In the genomic region with DNA sequence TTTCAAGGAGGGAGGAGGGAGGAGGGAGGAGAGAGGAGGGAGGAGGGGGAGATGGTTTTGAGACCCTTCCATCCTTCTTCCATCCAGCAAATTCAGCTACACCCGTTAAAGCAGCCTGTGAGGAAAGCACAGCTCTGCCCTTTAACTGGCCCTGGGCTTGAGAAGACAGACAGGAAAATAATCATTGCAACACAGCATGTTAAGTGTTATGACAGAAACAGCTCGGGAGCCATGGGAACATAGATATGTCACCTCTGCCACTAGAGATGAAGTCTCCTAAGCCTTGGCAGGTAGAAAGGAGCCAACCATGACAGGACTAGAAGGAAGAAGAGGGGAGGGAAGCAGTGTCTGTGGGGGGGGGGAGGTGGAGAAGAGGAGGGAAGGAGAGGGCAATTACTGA, we compare ENCODE assay signal across 23 mouse cellular contexts. TPM values are rescaled to one million over a fixed set of nuclear protein-coding genes. Genes with fewer than 3 reads are reported as not detected.
DNase-seq lines count a peak whose midpoint lies in the region; ATAC-seq and TF ChIP-seq lines count a peak whose summit lies in the region.
"Had no signal": no experiment of that assay in that cellular context is flagged by ENCODE, and none has a peak within 500 bp of the region (broad histone marks: within the 10 kb centered on the region; RNA-seq: fewer than 3 reads in every experiment).

No protein-coding gene starts in this region.

- H3K27ac ChIP-seq in lung, postnatal 0 days (ENCODE audit: low read length) = no peak overlapping the region
- H3K27ac ChIP-seq: embryonic facial prominence, embryonic 13.5 days; embryonic facial prominence, embryonic 15.5 days; forebrain, embryonic 10.5 days; forebrain, embryonic 12.5 days had no signal

- no peaks in the 10 kb centered on the region for H3K4me1 ChIP-seq in lung, postnatal 0 days (ENCODE audit: insufficient read depth, low read depth, low read length)
- H3K4me1 ChIP-seq: embryonic facial prominence, embryonic 15.5 days; forebrain, embryonic 12.5 days had no signal

- H3K36me3 ChIP-seq in lung, postnatal 0 days (ENCODE audit: insufficient read depth, low read length) = no peaks in the 10 kb centered on the region
- H3K36me3 ChIP-seq: embryonic facial prominence, embryonic 13.5 days; embryonic facial prominence, embryonic 15.5 days; forebrain, embryonic 10.5 days; forebrain, embryonic 12.5 days had no signal

- TF ChIP-seq CTCF in lung, postnatal 0 days (IDR thresholded peaks at IDR 0.05) = no peak

- DNase-seq in lung, postnatal 0 days (ENCODE audit: low spot score) = no peak
- DNase-seq in lung, postnatal 14 days = no peak
- no peak for DNase-seq in cerebellum, adult 11-12 months
- no peak for DNase-seq in ovary, postnatal 10 days (ENCODE audit: low spot score)
- DNase-seq: adrenal gland, adult 2 months; adrenal gland, postnatal 10 days; adrenal gland, postnatal 25 days; cerebellum, adult 11 months; cerebellum, adult 2 months; cerebellum, adult 9-10 months; cerebellum, postnatal 10 days; cerebellum, postnatal 25 days; embryo, embryonic 11 days had no signal

- H3K4me2 ChIP-seq in lung, postnatal 0 days (replicated peaks; ENCODE audit: low read depth, low read length) = no peak overlapping the region
- H3K4me2 ChIP-seq: embryonic facial prominence, embryonic 13.5 days; embryonic facial prominence, embryonic 15.5 days; forebrain, embryonic 12.5 days had no signal

- peak; percentile 30; the same call in 1 of the 2 replicates for ATAC-seq in lung, postnatal 0 days
- ATAC-seq in granulocyte monocyte progenitor cell, adult 5-6 weeks (replicated peaks; ENCODE audit: poor library complexity, severe bottlenecking) = peak; percentile 50
- ATAC-seq in megakaryocyte progenitor cell, adult 5-6 weeks (replicated peaks; ENCODE audit: poor library complexity) = peak; percentile 60
- ATAC-seq: forebrain, embryonic 14.5 days; forebrain, embryonic 16.5 days had no signal

- no peak overlapping the region for H3K4me3 ChIP-seq in lung, postnatal 0 days (ENCODE audit: low read depth, low read length)
- H3K4me3 ChIP-seq: embryonic facial prominence, embryonic 13.5 days; embryonic facial prominence, embryonic 15.5 days; erythroblast, embryonic 14.5 days; forebrain, embryonic 10.5 days; forebrain, embryonic 12.5 days had no signal

- no peak overlapping the region for H3K9ac ChIP-seq in lung, postnatal 0 days (replicated peaks; ENCODE audit: low read depth)
- H3K9ac ChIP-seq: embryonic facial prominence, embryonic 13.5 days; embryonic facial prominence, embryonic 15.5 days; forebrain, embryonic 12.5 days had no signal

- no peak for TF ChIP-seq EP300 in lung, postnatal 0 days (IDR thresholded peaks at IDR 0.05)

- H3K9me3 ChIP-seq in lung, postnatal 0 days (ENCODE audit: low read length) = no peaks in the 10 kb centered on the region
- H3K9me3 ChIP-seq: embryonic facial prominence, embryonic 13.5 days; embryonic facial prominence, embryonic 15.5 days; forebrain, embryonic 10.5 days; forebrain, embryonic 12.5 days had no signal

- no peaks in the 10 kb centered on the region for H3K27me3 ChIP-seq in lung, postnatal 0 days (replicated peaks; ENCODE audit: insufficient read depth, low read length)
- H3K27me3 ChIP-seq: embryonic facial prominence, embryonic 13.5 days; embryonic facial prominence, embryonic 15.5 days had no signal

- 21% methylated on average over 2 of the region's 2 CpGs for WGBS in lung, postnatal 0 days

RNA-seq across cellular contexts. Expression of a gene that starts 31.4 kb away (rescaled TPM):
- 10.0 and 10.3 TPM in 2 replicates for polyA plus RNA-seq in lung, postnatal 0 days (2015; fragmentation: Nextera tagmentation; extraction: Ambion mirVana)
- total RNA-seq in granulocyte monocyte progenitor cell, adult 5-6 weeks (2014; fragmentation: Nextera tagmentation) = 23.7 and 33.5 TPM in 2 replicates
- 7.1 and 9.4 TPM in 2 replicates for total RNA-seq in granulocyte monocyte progenitor cell, adult 5-6 weeks (2017)
- total RNA-seq in megakaryocyte progenitor cell, adult 5-6 weeks (2015) = 16.9 and 18.4 TPM in 2 replicates
- total RNA-seq in megakaryocyte progenitor cell, adult 5-6 weeks (2017) = 7.2 and 7.7 TPM in 2 replicates
- total RNA-seq: MEL had no signal
- polyA plus RNA-seq: erythroblast, embryonic 14.5 days had no signal
